Mouse (Mus musculus): ENCODE data around the gene Gpatch8.

DNA sequence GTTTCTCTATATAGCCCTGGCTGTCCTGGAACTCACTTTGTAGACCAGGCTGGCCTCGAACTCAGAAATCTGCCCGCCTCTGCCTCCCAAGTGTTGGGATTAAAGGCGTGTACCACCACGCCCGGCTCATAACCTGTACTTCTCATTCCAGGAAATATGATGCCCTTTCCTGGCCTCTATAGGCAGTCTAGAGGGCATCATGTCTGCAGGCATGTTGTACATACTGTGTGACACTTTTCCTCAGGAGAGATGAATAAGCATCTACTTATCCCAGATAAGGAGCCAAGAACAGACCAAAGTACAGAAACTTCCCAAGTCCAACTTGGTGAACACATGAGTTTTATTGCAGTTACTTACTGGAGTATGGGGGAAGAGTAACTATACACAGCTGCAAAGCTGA is 2.5 kb upstream of the Gpatch8 start:
- TF ChIP-seq E2F4 (IDR thresholded peaks at IDR 0.05; ENCODE audit: insufficient read depth), result no peak
- TF ChIP-seq POLR2A (IDR thresholded peaks at IDR 0.05; ENCODE audit: insufficient read length, low read depth), result no peak
- no peak for TF ChIP-seq MYOD1 (IDR thresholded peaks at IDR 0.05; ENCODE audit: control insufficient read depth in 1 of 3, insufficient read length in 2 of 3, low read depth in 2 of 3)
- TF ChIP-seq REST (IDR thresholded peaks at IDR 0.05; ENCODE audit: insufficient read depth, insufficient read length), result no peak
- no peak for TF ChIP-seq USF1 (IDR thresholded peaks at IDR 0.05; ENCODE audit: low read depth)
- TF ChIP-seq CEBPB (IDR thresholded peaks at IDR 0.05; ENCODE audit: insufficient read depth, poor library complexity, severe bottlenecking), result no peak
- no peak for TF ChIP-seq TCF12 (IDR thresholded peaks at IDR 0.05; ENCODE audit: insufficient read depth, poor library complexity, severe bottlenecking)
- TF ChIP-seq POLR2AphosphoS2 (IDR thresholded peaks at IDR 0.05; ENCODE audit: insufficient read length, low read depth), result no peak

Data from myocyte (in vitro differentiated cells).